Mouse (Mus musculus): ENCODE results near the gene Cps1. TPM values are rescaled to one million over a fixed set of nuclear protein-coding genes. Genes with fewer than 3 reads are reported as not detected.

Gene Cps1
- polyA plus RNA-seq, 1 experiment from 2014 or later: 0.17 TPM

DNA sequence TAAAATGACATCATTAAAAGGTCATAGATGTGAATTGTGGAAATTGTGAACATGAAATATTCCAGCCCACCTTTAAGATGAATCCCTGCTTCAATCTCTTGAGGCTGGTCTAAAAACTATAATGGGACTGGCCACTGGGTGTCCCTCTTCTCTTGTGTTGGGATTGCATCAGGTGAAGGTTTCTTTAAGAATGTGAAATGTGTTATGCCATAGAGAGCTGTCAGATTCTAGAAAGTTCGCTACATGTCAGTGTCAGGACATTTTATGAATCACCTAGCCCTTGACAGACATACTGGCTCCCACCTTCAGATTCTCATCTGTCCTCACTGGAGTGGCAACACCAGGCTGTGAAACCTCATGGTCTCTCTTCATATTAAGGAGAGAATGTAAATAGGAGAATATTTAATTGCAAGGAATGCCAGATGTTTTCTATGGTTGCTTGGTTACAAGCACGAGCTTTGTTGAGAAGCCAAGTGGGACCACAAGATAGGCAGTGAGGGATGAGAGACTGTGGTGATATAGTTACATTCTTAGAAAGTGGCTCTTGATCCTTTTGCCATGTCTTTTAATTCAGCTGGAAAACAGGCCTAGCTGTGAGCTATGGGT lies 95.6 kb downstream of the Cps1 start:
- WGBS: 52% methylated on average over 2 of the region's 2 CpGs
- Histone ChIP-seq H3K9ac (replicated peaks; ENCODE audit: low read length) (no peak overlapping the region), H3K36me3 (ENCODE audit: insufficient read depth, low read length) (no peaks in the 10 kb centered on the region), H3K4me1 (ENCODE audit: insufficient read depth, low read length) (no peaks in the 10 kb centered on the region), H3K4me2 (replicated peaks; ENCODE audit: low read depth, low read length) (no peak overlapping the region), H3K4me3 (ENCODE audit: low read length) (no peak overlapping the region), H3K9me3 (ENCODE audit: low read length) (no peaks in the 10 kb centered on the region), H3K27ac (ENCODE audit: low read length) (no peak overlapping the region), H3K27me3 (ENCODE audit: insufficient read depth, low read length) (no peaks in the 10 kb centered on the region)
- ATAC-seq (ENCODE audit: low FRiP score, low TSS enrichment): no peak

DNA sequence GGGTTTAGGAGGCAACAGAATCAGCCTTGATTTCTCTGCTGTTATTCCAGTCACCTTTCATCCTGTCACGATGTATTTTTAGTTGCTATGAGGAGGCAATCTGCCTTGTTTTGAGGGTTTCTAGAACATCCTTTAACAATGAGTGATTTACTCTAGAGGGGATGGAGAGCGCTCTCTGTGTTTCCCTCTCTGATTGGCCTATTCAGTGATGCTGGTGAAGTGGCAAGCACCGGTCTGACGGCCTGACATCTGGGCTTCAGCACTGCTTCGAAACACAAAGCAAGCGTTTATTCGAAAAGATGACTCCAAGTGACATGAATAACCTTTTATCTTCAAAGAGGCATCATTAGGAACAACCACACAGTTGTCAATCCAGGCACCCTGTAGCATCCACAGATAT lies 100.8 kb downstream of the Cps1 start:
- Histone ChIP-seq H3K9me3 (ENCODE audit: low read length) (no peaks in the 10 kb centered on the region), H3K9ac (replicated peaks; ENCODE audit: low read length) (no peak overlapping the region), H3K4me1 (ENCODE audit: insufficient read depth, low read length) (no peaks in the 10 kb centered on the region), H3K27me3 (ENCODE audit: insufficient read depth, low read length) (no peaks in the 10 kb centered on the region), H3K4me2 (replicated peaks; ENCODE audit: low read depth, low read length) (no peak overlapping the region), H3K4me3 (ENCODE audit: low read length) (no peak overlapping the region), H3K36me3 (ENCODE audit: insufficient read depth, low read length) (no peaks in the 10 kb centered on the region), H3K27ac (ENCODE audit: low read length) (no peak overlapping the region)
- no peak for ATAC-seq (ENCODE audit: low FRiP score, low TSS enrichment)
- WGBS: 83% methylated on average over 7 of the region's 7 CpGs

GRCm38 (mm10) chr1:67234861-67235260 lies 112.0 kb downstream of the Cps1 start:
- H3K4me2 ChIP-seq (replicated peaks; ENCODE audit: low read depth, low read length): no peak overlapping the region
- H3K27me3 ChIP-seq (ENCODE audit: insufficient read depth, low read length): no peaks in the 10 kb centered on the region
- no peak overlapping the region for H3K9ac ChIP-seq (replicated peaks; ENCODE audit: low read length)
- no peaks in the 10 kb centered on the region for H3K4me1 ChIP-seq (ENCODE audit: insufficient read depth, low read length)
- no peak for ATAC-seq (ENCODE audit: low FRiP score, low TSS enrichment)
- WGBS: 69% methylated on average over 2 of the region's 2 CpGs
- no peak overlapping the region for H3K27ac ChIP-seq (ENCODE audit: low read length)
- H3K9me3 ChIP-seq (ENCODE audit: low read length): no peaks in the 10 kb centered on the region
- H3K4me3 ChIP-seq (ENCODE audit: low read length): no peak overlapping the region
- no peaks in the 10 kb centered on the region for H3K36me3 ChIP-seq (ENCODE audit: insufficient read depth, low read length)

GRCm38 (mm10) chr1:67235468-67236217 lies 112.8 kb downstream of the Cps1 start:
- no peak overlapping the region for H3K9ac ChIP-seq (replicated peaks; ENCODE audit: low read length)
- H3K4me1 ChIP-seq (ENCODE audit: insufficient read depth, low read length): no peaks in the 10 kb centered on the region
- H3K4me3 ChIP-seq (ENCODE audit: low read length): no peak overlapping the region
- no peak overlapping the region for H3K4me2 ChIP-seq (replicated peaks; ENCODE audit: low read depth, low read length)
- no peaks in the 10 kb centered on the region for H3K27me3 ChIP-seq (ENCODE audit: insufficient read depth, low read length)
- no peak overlapping the region for H3K27ac ChIP-seq (ENCODE audit: low read length)
- H3K36me3 ChIP-seq (ENCODE audit: insufficient read depth, low read length): no peaks in the 10 kb centered on the region
- 81% methylated on average over 7 of the region's 7 CpGs for WGBS
- ATAC-seq (ENCODE audit: low FRiP score, low TSS enrichment): no peak
- H3K9me3 ChIP-seq (ENCODE audit: low read length): no peaks in the 10 kb centered on the region

- Histone ChIP-seq H3K4me2 (replicated peaks; ENCODE audit: low read depth, low read length) (no peak overlapping the region), H3K4me3 (ENCODE audit: low read length) (no peak overlapping the region), H3K9ac (replicated peaks; ENCODE audit: low read length) (no peak overlapping the region), H3K9me3 (ENCODE audit: low read length) (no peaks in the 10 kb centered on the region), H3K36me3 (ENCODE audit: insufficient read depth, low read length) (no peaks in the 10 kb centered on the region), H3K27ac (ENCODE audit: low read length) (no peak overlapping the region), H3K4me1 (ENCODE audit: insufficient read depth, low read length) (no peaks in the 10 kb centered on the region), H3K27me3 (ENCODE audit: insufficient read depth, low read length) (no peaks in the 10 kb centered on the region)
- ATAC-seq (ENCODE audit: low FRiP score, low TSS enrichment): no peak
- WGBS: 96% methylated on average over 1 of the region's 1 CpGs
These were observed 115.6 kb downstream of the Cps1 start for GRCm38 (mm10) chr1:67238446-67238845.

DNA sequence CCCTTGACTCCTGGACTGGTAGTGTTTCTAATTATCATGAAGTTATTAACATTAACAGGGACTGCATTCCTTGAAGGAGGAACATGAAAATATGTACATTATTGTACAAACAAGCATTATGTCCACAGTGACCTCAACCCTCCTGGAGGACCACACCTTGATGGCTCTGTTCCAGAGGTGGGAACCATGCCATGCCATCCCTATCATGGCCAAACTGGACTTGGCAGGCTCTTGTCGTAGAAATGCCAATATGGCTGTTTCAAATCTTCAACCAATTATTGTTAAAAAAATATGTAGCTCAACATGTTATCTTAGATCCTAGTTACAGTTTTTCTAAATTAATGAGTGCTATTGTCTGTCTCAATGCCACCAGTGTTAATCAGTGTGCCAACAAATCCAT lies 116.1 kb downstream of the Cps1 start:
- H3K4me1 ChIP-seq (ENCODE audit: insufficient read depth, low read length): no peaks in the 10 kb centered on the region
- no peak for ATAC-seq (ENCODE audit: low FRiP score, low TSS enrichment)
- H3K4me2 ChIP-seq (replicated peaks; ENCODE audit: low read depth, low read length): no peak overlapping the region
- WGBS: 96% methylated on average over 1 of the region's 1 CpGs
- no peaks in the 10 kb centered on the region for H3K36me3 ChIP-seq (ENCODE audit: insufficient read depth, low read length)
- H3K9me3 ChIP-seq (ENCODE audit: low read length): no peaks in the 10 kb centered on the region
- no peak overlapping the region for H3K9ac ChIP-seq (replicated peaks; ENCODE audit: low read length)
- H3K4me3 ChIP-seq (ENCODE audit: low read length): no peak overlapping the region
- H3K27me3 ChIP-seq (ENCODE audit: insufficient read depth, low read length): no peaks in the 10 kb centered on the region
- no peak overlapping the region for H3K27ac ChIP-seq (ENCODE audit: low read length)

DNA sequence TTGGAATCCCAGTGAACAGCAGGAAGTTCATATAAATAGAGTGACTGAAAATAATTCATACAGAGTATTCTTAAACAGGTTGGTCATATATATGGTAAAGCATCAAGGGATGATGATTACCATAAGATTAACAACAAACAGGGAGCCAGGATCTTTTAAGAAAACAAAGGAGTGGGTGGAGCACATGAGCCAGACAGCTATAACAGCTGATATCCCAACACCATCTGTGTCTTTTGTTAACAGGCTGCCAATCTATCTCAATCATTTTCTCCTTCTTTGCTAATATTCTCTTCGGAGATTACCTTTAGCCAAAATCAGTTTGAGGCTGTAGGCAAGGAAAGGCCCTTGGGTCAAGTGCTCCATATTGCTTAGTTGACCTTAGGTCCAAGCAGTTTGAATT lies 142.4 kb downstream of the Cps1 start:
- H3K9ac ChIP-seq (replicated peaks; ENCODE audit: low read length): no peak overlapping the region
- 69% methylated on average over 1 of the region's 1 CpGs for WGBS
- no peak overlapping the region for H3K4me2 ChIP-seq (replicated peaks; ENCODE audit: low read depth, low read length)
- no peaks in the 10 kb centered on the region for H3K9me3 ChIP-seq (ENCODE audit: low read length)
- no peak overlapping the region for H3K27ac ChIP-seq (ENCODE audit: low read length)
- no peaks in the 10 kb centered on the region for H3K4me1 ChIP-seq (ENCODE audit: insufficient read depth, low read length)
- no peaks in the 10 kb centered on the region for H3K36me3 ChIP-seq (ENCODE audit: insufficient read depth, low read length)
- no peaks in the 10 kb centered on the region for H3K27me3 ChIP-seq (ENCODE audit: insufficient read depth, low read length)
- no peak for ATAC-seq (ENCODE audit: low FRiP score, low TSS enrichment)
- no peak overlapping the region for H3K4me3 ChIP-seq (ENCODE audit: low read length)

GRCm38 (mm10) chr1:67267972-67268371 lies 145.1 kb downstream of the Cps1 start:
- Histone ChIP-seq H3K9ac (replicated peaks; ENCODE audit: low read length) (no peak overlapping the region), H3K27ac (ENCODE audit: low read length) (no peak overlapping the region), H3K36me3 (ENCODE audit: insufficient read depth, low read length) (no peaks in the 10 kb centered on the region), H3K4me1 (ENCODE audit: insufficient read depth, low read length) (no peaks in the 10 kb centered on the region), H3K4me3 (ENCODE audit: low read length) (no peak overlapping the region), H3K4me2 (replicated peaks; ENCODE audit: low read depth, low read length) (no peak overlapping the region), H3K9me3 (ENCODE audit: low read length) (no peaks in the 10 kb centered on the region), H3K27me3 (ENCODE audit: insufficient read depth, low read length) (no peaks in the 10 kb centered on the region)
- no peak for ATAC-seq (ENCODE audit: low FRiP score, low TSS enrichment)

GRCm38 (mm10) chr1:67268450-67268849 lies 145.6 kb downstream of the Cps1 start:
- no peak for ATAC-seq (ENCODE audit: low FRiP score, low TSS enrichment)
- no peaks in the 10 kb centered on the region for H3K27me3 ChIP-seq (ENCODE audit: insufficient read depth, low read length)
- H3K4me2 ChIP-seq (replicated peaks; ENCODE audit: low read depth, low read length): no peak overlapping the region

DNA sequence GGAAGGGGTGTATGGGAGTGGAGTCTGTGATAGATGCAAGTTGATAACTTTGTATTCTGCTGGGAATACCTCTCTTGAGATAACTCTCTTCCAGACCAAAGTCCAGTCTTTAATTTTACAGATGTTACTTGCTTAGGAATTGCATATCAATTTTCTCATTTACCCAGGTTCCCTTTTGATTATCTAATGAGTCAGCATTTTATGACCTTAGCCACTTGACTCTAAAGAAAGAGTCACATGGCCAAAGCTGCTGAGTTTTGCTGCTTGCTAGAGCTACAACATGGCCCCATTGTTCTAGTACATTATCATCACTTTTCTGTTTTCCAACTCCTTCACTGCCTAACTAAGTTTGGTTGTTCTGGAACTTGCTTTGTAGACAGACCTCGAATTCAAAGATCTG lies 153.4 kb downstream of the Cps1 start:
- Histone ChIP-seq H3K4me1 (ENCODE audit: insufficient read depth, low read length) (no peaks in the 10 kb centered on the region), H3K4me3 (ENCODE audit: low read length) (no peak overlapping the region), H3K36me3 (ENCODE audit: insufficient read depth, low read length) (no peaks in the 10 kb centered on the region), H3K27ac (ENCODE audit: low read length) (no peak overlapping the region), H3K9ac (replicated peaks; ENCODE audit: low read length) (no peak overlapping the region), H3K9me3 (ENCODE audit: low read length) (no peaks in the 10 kb centered on the region), H3K27me3 (ENCODE audit: insufficient read depth, low read length) (no peaks in the 10 kb centered on the region), H3K4me2 (replicated peaks; ENCODE audit: low read depth, low read length) (no peak overlapping the region)
- 92% methylated on average over 1 of the region's 1 CpGs for WGBS
- no peak for ATAC-seq (ENCODE audit: low FRiP score, low TSS enrichment)

More at GRCm38 (mm10) chr1:67268450-67268849, 145.6 kb downstream of the Cps1 start:
- H3K36me3 ChIP-seq (ENCODE audit: insufficient read depth, low read length): no peaks in the 10 kb centered on the region
- H3K9me3 ChIP-seq (ENCODE audit: low read length): no peaks in the 10 kb centered on the region
- H3K4me3 ChIP-seq (ENCODE audit: low read length): no peak overlapping the region
- no peaks in the 10 kb centered on the region for H3K4me1 ChIP-seq (ENCODE audit: insufficient read depth, low read length)
- H3K27ac ChIP-seq (ENCODE audit: low read length): no peak overlapping the region
- H3K9ac ChIP-seq (replicated peaks; ENCODE audit: low read length): no peak overlapping the region
